Mouse (Mus musculus) erythroblast, adult 5-6 weeks (primary cell): ENCODE results near the gene Trio. TPM values are rescaled to one million over a fixed set of nuclear protein-coding genes. Genes with fewer than 3 reads are reported as not detected.

Experiments used
- ATAC-seq: replicated peaks from 2 replicates; pipeline ENCODE4 v1.8.0; 2016; ENCODE audit warnings: moderate number of reproducible peaks, mild to moderate bottlenecking, moderate TSS enrichment, inconsistent platforms; ENCODE audit not compliant: poor library complexity, low FRiP score, severe bottlenecking
- total RNA-seq, 2 experiments: library from RNA; stranded (forward) in 1 of 2; stranded (reverse) in 1 of 2; fragments of 150-400 nt in 1 of 2; fragments of 200-764, 138-1000 nt in 1 of 2; gene quantifications; 2 replicates each; pipeline versions ENCODE4 v1.2.3 to v1.2.4; 2015 to 2017; ENCODE audit warnings: low replicate concordance in 2 of 2

Gene Trio
- total RNA-seq, 2 experiments from 2014 or later, result 6.2 to 18.1 TPM

DNA sequence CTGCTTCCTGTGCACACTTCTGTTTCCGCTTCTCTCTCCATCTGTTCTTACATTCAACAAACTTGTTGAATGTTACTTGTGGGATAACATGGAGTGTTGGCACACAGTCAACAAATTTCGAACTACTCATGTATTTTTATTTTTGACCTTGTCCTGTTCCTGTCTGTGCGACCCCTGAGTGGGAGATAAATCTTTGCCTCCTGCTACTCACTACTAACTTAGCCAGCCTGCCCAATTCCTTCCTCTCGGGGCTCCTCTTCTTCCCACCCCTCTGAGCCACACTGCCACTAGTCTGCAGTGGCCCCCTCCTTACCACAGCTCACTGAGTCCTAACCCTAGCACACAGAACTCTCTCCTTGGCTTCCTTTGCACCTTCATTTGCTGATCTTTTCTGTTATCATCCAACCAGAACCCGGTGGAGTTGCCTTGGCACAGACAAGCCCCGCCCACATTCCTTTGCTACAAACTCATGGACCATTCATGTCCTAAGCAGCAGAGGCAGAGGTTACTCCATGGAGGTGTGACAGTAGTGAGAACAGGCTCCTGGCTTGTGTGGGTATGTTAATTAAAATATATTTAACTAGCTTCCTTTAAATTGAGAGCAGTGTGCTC, 126.7 kb downstream of the Trio start:
- ATAC-seq, result no peak

DNA sequence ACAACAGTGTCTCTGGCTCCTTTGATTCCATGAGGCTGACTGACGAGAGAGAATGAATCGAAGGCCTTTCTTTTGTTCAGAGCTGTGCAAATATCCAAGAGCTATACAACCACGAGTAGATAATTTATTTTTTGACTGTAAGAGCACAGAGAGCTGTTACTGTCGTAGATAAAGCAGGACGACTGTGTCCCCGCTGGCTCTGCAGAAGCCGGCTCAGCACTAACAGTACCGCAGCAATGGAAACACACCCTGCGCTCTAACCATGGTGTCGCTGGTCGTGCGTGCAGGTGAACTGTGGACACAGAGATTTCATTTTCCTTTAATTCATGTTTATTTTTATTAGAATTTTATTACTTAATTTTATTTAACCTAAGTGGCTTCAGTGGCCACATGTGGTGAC, 131.5 kb downstream of the Trio start:
- no peak for ATAC-seq

DNA sequence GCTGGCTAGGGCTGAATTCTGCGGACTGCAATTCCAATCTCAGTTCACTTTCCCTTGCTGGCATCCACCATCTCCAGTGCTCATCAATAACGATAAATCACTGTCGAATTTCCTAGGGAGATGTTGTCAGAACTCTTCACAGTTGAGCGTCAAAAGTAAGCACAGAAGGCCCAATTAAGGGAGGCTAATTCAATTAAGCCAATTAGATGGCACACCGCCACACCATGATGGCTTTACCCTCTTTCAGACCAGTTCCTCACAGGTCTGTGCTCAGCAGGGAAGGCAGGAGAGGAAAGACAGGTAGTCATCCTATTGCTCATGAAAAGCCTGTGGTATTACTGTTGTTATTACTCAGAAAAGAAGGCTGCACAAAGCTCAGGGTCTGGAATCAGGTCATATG, 133.6 kb downstream of the Trio start:
- no peak for ATAC-seq

DNA sequence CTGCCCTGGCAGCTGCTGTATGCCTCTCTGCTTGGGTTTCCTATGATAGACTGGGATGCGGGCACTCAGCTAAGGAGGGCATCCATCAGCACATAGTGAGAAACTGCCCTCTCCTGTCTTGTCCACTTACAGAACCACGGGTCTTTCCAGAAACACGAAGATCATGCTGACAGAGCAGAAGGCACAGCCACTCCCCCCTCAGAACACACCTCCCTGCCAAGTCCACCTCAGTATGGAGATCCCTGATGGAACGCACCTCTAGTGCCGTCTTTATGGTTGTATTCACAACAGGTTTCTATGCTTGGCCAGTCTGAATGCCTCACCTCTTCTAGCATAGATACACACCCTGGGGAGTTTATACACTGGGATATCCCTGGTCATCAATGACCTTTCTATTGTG, 135.0 kb downstream of the Trio start:
- no peak for ATAC-seq

DNA sequence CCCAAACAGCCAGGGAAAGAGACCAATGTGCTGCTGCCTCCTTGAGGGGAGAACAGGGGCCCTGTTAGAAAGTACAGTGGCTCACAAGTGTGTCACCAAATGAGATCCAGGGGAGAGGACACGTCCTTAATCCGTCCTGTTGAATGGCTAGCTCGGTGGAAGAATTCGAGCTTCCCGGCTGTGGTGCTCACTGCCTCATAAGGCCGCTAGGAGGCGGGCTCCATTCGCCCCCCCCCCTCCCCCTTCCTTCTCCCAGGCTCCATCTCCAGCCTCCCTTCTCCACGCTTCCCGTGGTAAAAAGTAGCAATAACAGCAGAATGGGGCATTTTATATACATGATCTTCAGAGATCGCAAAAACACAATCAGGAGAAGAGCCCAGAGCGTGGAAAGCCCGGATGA, 137.5 kb downstream of the Trio start:
- no peak for ATAC-seq

DNA sequence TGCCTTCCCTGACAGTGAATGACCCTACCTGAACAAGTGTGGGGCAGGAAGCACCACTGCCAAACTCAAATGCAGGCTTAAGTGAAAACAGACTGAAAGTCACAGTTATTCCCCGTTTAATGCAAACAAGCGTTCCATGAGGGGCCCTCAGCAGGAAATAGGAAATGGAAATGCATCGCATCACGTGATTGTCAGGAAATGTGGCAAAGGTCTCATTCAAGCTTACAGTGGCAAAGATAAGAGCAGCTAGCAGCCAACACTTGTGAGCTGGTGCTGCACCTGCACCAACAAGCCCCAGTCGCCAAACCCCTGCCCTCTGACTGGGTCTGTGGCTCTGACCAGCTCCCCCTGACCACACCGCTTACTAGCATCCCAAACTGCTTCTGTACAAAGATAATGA, 138.7 kb downstream of the Trio start:
- ATAC-seq, result no peak

DNA sequence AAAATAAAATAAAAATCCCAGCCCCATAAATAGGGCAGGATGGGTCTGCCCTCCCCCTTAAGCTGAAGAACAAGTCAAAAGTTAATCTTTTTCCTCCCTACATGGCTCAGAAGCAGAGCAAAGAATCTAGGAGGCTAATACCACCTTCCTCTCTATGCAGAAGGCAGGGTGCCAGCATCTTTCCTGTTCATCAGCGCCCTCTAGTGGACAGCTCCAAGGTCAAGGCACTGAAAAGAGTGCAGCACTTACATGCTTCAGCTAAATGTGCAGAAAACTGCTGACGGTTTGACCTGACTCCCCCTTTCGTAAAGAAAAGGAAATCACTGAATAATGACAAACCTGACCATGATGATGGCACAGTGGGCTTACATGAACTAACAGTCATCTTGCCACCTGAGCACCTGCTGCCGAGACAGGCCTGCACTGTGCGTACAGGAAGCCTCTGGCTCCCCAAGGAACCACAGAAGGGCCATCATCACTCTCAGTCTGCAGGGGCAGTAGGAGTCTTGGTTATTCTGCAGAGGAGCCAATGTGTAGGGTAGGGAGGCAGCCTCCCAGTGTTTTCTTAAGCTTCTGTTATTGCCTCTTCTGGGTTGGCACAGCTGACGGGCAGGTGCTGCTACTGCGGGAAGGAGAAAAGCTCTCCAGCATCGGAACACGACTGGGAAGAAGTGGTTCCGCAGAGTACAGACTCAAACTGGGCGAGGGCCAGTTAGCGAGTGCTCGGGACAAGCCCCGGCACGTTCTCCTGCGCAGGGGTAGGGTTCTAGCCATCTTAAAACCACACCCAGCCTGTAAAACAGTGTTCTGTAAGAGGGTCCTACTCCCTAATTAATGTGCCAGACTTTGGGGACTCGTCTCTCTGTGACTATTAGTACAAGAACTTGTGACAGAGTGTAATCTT, 141.0 kb downstream of the Trio start:
- peak; percentile 73 for ATAC-seq

DNA sequence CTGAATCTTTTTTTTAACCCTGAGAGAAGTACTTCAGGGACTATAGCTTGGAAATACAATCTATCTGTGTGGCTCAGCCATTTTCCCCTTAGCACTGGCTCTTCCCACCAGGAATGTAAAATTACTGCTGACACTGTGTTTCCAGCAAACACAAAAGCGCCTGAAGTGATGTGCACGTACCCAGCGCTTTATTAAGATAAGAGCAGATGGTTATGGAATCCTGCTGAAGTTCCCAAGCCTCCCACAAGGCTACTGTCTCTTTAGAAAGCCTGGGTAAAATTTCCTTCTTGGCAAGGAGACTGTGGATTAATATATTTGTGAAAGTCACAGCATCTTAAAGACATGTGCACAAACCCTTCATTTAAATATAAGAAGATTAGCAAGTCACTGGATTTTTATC, 141.8 kb downstream of the Trio start:
- ATAC-seq, result no peak

DNA sequence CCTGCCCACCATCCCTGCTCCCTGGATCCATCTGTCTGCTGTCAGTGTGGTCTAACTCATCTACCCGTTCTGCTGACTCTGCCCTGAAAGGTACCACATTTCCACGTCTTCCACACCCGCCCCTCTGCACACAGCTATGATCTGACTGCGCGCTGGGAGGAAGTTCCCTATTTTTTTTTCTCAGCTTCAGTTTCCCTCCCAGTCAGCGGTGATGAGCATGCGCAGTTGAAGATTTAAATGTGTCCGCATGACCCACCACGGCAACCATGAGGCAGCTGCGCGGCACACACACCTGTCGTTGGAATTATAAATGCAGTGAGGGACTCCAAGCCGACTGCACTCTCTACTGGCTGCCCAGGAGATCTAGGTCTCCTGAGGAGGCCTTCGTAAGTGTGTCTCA, 142.8 kb downstream of the Trio start:
- ATAC-seq, result no peak

DNA sequence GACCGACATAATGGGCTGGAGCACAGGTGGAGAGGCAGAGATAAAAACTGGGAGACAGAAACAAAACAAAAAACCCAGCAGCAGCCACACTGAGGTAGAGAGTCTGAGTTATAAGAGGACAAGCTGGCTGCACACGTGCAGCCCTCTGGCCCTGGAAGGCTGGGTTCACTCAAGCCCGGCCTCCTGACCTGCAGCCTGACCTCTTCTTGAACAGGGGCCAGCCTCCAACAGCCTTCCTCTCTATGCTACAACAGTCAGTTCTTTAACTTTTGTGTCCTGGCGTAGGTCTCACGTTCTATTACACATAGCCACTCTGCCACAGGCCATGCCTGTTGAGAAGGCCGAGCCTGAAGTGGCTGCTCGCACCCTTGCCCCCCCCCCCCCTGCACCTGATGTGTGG, 147.8 kb downstream of the Trio start:
- no peak for ATAC-seq

DNA sequence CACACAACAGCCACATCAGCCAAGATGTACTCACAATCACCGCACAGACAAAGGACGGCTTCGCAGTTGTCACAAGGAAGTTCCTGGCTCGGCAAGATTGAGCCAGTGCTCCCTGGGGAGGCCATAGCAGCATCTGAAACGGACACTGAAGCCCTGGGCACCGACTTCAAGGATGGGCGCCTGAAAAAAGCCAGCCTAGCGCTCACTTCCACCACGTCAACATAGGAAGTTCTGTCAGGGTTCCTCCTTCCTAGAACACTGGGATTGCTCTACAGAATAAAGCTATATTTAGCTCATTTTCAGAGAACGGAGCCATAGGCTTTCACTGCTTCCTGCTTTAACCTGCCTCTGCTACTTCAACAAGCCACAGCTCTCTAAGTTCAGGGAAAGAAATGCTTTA, 149.3 kb downstream of the Trio start:
- ATAC-seq, result no peak

DNA sequence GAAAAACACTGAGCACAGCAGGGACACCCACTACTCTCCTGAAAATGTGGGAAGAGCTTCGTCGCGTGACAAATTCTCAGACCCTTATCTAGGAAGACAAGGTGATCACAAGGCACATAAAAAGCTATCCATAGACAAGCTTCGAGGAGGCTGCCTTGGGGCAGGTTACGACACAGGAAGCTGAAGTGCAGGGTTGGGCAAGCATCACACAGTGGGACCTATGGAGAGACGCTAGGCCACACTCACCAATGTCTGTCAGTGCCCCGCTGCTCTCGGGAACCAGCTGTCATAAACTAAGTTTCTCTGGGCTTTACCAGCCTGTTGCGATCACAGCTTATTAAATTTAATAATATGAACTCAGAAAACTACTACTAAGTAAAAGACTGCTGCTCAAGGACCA, 149.9 kb downstream of the Trio start:
- ATAC-seq, result no peak

DNA sequence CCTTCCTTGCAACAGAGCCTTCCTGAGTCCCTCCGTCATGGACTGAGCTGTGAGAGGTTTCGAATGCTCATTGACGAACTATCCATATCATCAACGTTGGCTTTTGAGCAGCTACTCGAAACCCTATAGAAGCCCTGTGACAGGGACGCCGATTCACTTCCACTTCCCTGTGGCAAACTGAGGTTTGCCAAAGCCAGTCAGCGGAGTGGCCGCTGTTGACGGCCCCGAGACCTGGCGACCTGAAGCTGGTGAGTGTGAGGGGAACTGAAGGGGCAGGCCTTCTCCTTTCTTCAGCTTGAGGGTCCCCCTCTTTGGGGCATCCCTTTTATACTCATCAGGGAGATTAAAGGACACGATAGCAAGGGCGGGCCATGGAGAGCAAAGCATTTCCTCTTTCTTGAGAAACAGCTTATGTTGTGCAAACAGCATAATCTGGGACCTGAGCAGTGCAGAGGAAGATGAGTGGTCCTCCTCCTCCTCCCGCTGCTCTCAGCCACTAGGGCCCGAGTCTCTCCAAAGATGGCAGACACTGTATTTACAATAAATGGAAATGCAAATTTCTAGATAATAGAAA, 151.8 kb downstream of the Trio start:
- no peak for ATAC-seq

DNA sequence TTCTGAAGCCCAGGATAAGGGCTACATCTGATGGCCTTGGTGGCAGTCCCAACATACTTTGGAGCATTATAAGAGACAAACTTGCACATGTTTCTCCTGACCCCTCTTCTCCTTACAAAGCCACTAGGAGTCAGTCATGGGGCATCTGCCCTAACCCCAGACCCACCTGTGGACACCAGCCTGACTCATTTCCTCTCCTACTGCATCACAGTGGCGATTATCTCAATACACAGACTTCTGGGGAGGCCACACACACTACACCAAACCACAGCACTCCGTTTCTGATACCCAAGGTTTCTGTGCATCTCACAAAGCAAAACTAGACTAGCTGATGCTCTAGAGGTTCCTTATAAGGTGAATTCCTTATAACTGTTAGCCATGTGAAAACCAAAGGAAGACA, 153.4 kb downstream of the Trio start:
- ATAC-seq, result no peak

DNA sequence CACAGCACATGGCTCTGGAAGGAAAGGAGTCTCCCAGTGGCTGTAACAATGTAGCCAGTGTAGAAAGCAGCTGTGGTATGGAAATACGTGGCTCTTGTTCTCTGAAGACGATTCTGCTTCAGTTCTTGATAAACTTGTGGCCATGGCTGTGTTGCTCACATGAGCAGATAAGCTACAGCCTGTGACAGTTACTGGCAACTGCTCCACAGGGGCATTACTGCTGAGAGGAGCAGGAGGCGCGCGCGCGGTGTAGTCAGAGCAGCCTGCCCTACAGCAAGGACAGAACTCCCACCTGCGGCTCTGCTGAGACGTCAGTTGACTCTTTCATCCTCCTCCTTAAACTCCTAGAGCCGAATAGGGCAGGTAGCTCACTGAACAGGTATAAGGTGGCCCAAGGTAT, 153.9 kb downstream of the Trio start:
- ATAC-seq, result peak; percentile 70

DNA sequence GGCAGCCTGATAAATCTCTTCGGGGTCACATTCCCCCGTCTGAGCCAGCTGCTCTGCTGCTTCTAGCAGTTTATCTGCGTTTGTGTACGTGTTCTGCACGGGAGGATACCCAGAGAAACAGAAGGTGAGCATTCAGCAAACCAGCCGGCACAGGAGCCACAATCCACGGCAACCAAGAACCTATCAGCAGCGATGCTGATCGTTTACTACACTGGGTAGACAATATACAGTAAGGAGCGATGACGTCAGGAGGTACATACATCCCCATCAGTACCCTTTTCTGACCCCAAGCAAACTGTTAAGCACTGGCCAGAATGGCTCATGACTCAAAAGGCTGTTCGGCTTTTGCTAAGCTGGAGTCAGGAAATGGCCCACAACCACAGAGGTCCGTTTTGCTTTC, 154.4 kb downstream of the Trio start:
- peak; percentile 45; the same call in 1 of the 2 replicates for ATAC-seq

DNA sequence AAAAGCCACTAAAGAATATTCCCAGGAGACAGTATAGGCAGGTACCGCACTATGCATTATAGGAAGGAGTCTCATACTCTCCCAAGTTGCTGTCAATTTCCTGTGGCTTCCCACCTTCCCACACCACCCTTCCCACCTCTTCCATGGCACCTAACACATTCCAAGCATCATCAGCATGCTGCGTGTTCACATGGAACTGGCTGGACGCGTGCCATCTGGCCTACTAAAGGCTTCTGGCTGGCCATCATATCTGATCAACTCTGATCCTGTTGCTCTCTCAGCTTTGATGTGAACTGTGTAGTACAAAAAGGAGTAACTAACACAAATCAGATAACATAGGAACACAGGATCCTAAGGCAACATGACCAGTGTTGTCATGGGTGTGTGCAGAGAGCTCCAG, 156.6 kb downstream of the Trio start:
- no peak for ATAC-seq

DNA sequence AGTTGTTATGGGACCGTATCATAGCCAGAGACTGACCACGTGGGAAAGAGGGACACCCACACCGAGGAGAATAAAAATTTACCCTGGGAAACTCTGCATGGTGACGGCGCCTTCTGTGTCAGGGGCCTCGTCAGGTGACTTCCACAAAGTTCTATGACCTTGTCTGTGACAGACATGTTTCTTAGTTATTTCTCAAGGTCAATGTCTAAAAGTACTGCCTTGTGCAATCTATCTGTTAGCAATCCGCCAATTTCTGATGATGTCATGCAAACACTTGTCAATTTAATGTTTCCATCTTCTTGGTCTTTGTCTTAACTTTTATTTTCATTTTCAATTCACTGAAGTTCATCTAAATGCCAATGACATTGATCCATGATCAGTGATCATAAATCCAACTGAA, 157.8 kb downstream of the Trio start:
- no peak for ATAC-seq

DNA sequence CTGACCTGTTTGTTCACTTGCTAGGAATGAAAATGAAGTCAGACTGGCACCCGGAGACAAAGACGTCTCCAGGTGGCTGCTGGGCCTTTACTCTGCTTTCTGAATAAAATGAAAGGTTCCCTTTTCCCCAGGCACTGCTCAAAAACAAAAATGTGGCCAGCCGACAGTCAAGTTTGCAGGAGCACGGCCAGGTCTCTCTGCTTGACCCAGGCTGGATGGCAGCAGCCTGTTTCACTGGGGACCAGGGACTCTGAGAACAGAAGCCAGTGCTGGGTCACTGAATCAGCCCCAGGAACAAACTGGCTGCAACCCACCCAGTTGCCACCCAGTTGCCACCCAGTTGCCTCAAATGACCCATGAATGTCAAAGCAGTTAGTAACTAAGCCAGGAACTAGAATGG, 159.2 kb downstream of the Trio start:
- no peak for ATAC-seq

DNA sequence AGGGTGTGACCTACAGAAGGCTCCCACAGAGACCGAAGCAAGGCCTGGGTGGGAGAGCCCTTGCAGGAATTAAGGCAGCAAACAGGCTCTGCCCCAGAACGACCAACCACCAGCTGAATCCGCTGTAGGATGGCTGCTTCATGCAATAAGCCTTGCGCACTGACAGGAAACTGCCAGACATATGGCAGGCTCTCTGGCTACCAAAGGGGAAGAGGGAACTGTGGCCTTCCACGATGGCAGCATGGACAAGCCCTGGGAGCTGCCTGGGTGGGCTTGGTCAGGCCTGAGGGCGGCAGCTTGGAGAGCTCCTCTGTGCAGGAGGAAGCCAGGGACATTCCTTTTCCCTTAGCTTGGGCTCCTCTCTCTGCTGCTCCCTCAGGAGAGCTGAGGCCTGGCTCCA, 159.6 kb downstream of the Trio start:
- no peak for ATAC-seq

DNA sequence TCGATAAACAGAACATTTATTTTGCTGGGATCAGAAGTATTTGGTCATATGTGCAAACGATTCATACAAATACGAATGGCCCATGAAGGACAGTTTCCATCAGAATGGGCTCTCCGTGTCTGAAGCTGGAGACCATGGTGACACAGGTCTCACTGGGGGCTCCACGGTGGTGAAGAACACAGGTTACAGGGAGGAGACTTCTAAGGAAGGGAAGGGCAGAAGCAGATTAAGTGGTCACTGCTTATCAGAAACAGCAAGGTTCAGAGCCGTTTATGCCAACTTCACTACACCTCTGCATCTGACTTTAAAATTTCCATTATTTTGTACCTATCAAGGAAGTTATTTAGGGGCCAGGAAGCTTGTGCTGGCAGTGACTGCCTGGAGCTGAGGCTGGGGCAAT, 161.3 kb downstream of the Trio start:
- ATAC-seq, result no peak
